Mouse (Mus musculus) hindbrain, postnatal 0 days (tissue): Measurements from ENCODE around the gene Prr19. TPM values are rescaled to one million over a fixed set of nuclear protein-coding genes. Genes with fewer than 3 reads are reported as not detected.
A peak's percentile ranks its signal among the peaks of the same experiment; 100 is the strongest.

ENCODE experiments used
- ATAC-seq: fragments of 200-750 bp; cut with Nextera tagmentation; 2 replicates; pipeline ENCODE4 v1.8.0; 2017; ENCODE audit warnings: mild to moderate bottlenecking, moderate TSS enrichment, moderate library complexity
- DNase-seq: peaks from one replicate; pipeline ENCODE4 v3.0.0-alpha.2; 2015; ENCODE audit warnings: low spot score
- H3K27ac ChIP-seq: fragments of 300-500 bp; sonication (generic); 2 replicates; pipeline ENCODE4 v1.5.1; 2014; ENCODE audit warnings: mild to moderate bottlenecking
- H3K27me3 ChIP-seq: fragments of 300-500 bp; sonication (generic); 2 replicates; pipeline ENCODE4 v1.6.1; 2014; ENCODE audit warnings: low read length, mixed read lengths; ENCODE audit not compliant: insufficient read depth
- H3K36me3 ChIP-seq: fragments of 300-500 bp; sonication (generic); 2 replicates; pipeline ENCODE4 v1.6.1; 2014; ENCODE audit warnings: low read length, mixed read lengths; ENCODE audit not compliant: insufficient read depth
- H3K4me1 ChIP-seq: fragments of 300-500 bp; sonication (generic); 2 replicates; pipeline ENCODE4 v1.6.1; 2014; ENCODE audit warnings: antibody characterized with exemption, low read length, mixed read lengths; ENCODE audit not compliant: insufficient read depth
- H3K4me2 ChIP-seq: fragments of 300-500 bp; sonication (generic); 2 replicates; pipeline ENCODE4 v1.6.1; 2014; ENCODE audit warnings: low read depth, mild to moderate bottlenecking, low read length, moderate library complexity, mixed read lengths
- H3K4me3 ChIP-seq: fragments of 300-500 bp; sonication (generic); 2 replicates; pipeline ENCODE4 v1.5.1; 2014; ENCODE audit warnings: low read length
- H3K9ac ChIP-seq: fragments of 300-500 bp; sonication (generic); replicated peaks from 2 replicates; pipeline ENCODE4 v1.6.1; 2014; ENCODE audit warnings: mild to moderate bottlenecking, low read length, moderate library complexity, mixed read lengths
- H3K9me3 ChIP-seq: fragments of 300-500 bp; sonication (generic); 2 replicates; pipeline ENCODE4 v1.6.1; 2016; ENCODE audit warnings: low read length, mixed read lengths
- CTCF ChIP-seq: IDR thresholded peaks from 2 replicates; pipeline ENCODE4 v1.5.1; 2016; ENCODE audit warnings: antibody characterized with exemption, control low read depth, low read depth
- WGBS: fragments of 180-500 bp; shearing (Covaris S2); extraction: QIAGEN DNeasy Blood & Tissue Kit; methylation state at CpG from one replicate; pipeline ENCODE4 v1.1.7; 2014; 5-methylcytosine and 5-hydroxymethylcytosine counted together
- polyA plus RNA-seq: library from polyadenylated mRNA; unstranded; fragments of >200 nt; fragmentation: Nextera tagmentation; extraction: Ambion mirVana; gene quantifications from 2 replicates; pipeline ENCODE4 v1.2.1, GENCODE M21; 2015
- total RNA-seq: library from RNA; depleted of rRNA; stranded (reverse); fragments of >200 nt; gene quantifications from 2 replicates; pipeline ENCODE4 v1.2.3, GENCODE M21; 2014

The Prr19 gene
- total and polyA plus RNA-seq, 2 experiments from 2014 or later, result 1.4 to 3.6 TPM

DNA sequence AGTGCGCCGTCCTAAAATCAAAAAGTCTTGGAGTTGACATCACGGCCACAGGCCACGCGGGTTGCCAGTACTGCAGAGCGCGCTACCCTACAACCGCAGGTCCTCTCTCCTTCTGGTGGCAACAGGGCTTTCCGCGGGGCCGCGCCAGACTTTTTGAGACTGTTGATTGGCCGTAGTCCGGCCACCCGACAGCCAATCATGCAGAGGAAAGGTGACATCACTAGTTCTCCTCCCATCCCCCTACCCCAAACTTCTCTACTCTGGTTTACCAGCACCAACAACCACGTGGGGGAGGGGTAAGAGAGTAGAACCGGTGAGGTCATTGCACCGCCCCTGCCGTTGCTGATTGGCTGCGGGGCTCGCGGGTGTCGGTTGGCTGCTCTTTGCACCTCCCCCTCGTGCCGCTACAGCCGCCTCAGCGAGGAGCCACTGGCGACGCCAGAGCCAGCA is 33.9 kb upstream of the Prr19 start, which contains the start of gene Cic:
TSS of gene Cic (plus strand) at position 404 of the 450 bp plus-strand sequence.
- H3K4me1 ChIP-seq, result peaks cover 14% of the 10 kb centered on the region
- WGBS, result under 1% methylated on average over 29 of the region's 29 CpGs
- no peaks in the 10 kb centered on the region for H3K9me3 ChIP-seq
- TF ChIP-seq CTCF, result no peak; the same call in 1 of the 2 replicates
- H3K4me2 ChIP-seq, result peak within 1 kb of the TSS; percentile 91
- DNase-seq (peak; percentile 100), ATAC-seq (peak; percentile 89)
- peaks cover 13% of the 10 kb centered on the region; the same call in 1 of the 2 replicates for H3K36me3 ChIP-seq
- H3K9ac ChIP-seq, result peak within 1 kb of the TSS; percentile 81
- peak within 1 kb of the TSS; percentile 78 for H3K4me3 ChIP-seq
- H3K27me3 ChIP-seq, result no peaks in the 10 kb centered on the region
- H3K27ac ChIP-seq, result peak within 1 kb of the TSS; percentile 97

GRCm38 (mm10) chr7:25267751-25268463 is 33.3 kb upstream of the Prr19 start:
- ATAC-seq (peak; percentile 97), DNase-seq (peak; percentile 100)
- Histone ChIP-seq H3K27ac (peak overlapping the region; percentile 97), H3K4me3 (peak overlapping the region; percentile 78), H3K4me1 (peaks cover 14% of the 10 kb centered on the region), H3K9me3 (no peaks in the 10 kb centered on the region), H3K36me3 (peaks cover 18% of the 10 kb centered on the region; the same call in 1 of the 2 replicates), H3K27me3 (no peaks in the 10 kb centered on the region), H3K4me2 (peak overlapping the region; percentile 91), H3K9ac (peak overlapping the region; percentile 81)
- WGBS, result under 1% methylated on average over 33 of the region's 33 CpGs
- TF ChIP-seq CTCF, result no peak

DNA sequence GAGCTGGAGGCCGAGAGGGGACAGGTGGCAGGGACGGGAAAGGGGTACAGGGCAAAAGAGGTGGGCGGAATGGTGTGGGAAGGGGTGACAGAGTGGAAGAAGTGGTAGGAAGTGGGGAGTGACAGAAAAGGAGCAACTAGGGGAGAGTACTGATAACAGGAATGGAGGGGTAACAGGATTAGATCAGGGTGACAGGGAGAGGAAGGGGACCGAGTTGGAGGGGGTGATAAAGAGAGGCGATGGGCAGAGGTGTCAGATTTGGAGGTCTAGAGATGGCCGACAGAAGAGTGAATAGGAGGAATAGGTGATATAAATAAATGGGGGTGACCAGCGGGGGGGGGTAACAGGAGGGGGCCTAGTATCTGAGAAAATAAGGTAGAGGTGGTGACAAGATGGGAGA is 32.6 kb upstream of the Prr19 start:
- peaks cover 21% of the 10 kb centered on the region; the same call in 1 of the 2 replicates for H3K36me3 ChIP-seq
- peak overlapping the region; percentile 91 for H3K27ac ChIP-seq
- H3K27me3 ChIP-seq, result no peaks in the 10 kb centered on the region
- ATAC-seq, result no peak
- H3K9ac ChIP-seq, result peak overlapping the region; percentile 81
- no peak for TF ChIP-seq CTCF
- no peak for DNase-seq
- H3K9me3 ChIP-seq, result no peaks in the 10 kb centered on the region
- H3K4me2 ChIP-seq, result peak overlapping the region; percentile 91
- peak overlapping the region; percentile 78 for H3K4me3 ChIP-seq
- H3K4me1 ChIP-seq, result peaks cover 14% of the 10 kb centered on the region
- WGBS, result 6% methylated on average over 7 of the region's 7 CpGs

- DNase-seq (no peak), ATAC-seq (no peak)
- Histone ChIP-seq H3K4me1 (peaks cover 14% of the 10 kb centered on the region), H3K27me3 (no peaks in the 10 kb centered on the region), H3K4me2 (peak overlapping the region; percentile 91), H3K9ac (peak overlapping the region; percentile 81), H3K36me3 (peaks cover 21% of the 10 kb centered on the region; the same call in 1 of the 2 replicates), H3K4me3 (peak overlapping the region; percentile 78), H3K9me3 (no peaks in the 10 kb centered on the region), H3K27ac (peak overlapping the region; percentile 91; the same call in 1 of the 2 replicates)
- 36% methylated on average over 4 of the region's 4 CpGs for WGBS
- TF ChIP-seq CTCF, result no peak
Observed at GRCm38 (mm10) chr7:25269029-25269428, 32.2 kb upstream of the Prr19 start.

DNA sequence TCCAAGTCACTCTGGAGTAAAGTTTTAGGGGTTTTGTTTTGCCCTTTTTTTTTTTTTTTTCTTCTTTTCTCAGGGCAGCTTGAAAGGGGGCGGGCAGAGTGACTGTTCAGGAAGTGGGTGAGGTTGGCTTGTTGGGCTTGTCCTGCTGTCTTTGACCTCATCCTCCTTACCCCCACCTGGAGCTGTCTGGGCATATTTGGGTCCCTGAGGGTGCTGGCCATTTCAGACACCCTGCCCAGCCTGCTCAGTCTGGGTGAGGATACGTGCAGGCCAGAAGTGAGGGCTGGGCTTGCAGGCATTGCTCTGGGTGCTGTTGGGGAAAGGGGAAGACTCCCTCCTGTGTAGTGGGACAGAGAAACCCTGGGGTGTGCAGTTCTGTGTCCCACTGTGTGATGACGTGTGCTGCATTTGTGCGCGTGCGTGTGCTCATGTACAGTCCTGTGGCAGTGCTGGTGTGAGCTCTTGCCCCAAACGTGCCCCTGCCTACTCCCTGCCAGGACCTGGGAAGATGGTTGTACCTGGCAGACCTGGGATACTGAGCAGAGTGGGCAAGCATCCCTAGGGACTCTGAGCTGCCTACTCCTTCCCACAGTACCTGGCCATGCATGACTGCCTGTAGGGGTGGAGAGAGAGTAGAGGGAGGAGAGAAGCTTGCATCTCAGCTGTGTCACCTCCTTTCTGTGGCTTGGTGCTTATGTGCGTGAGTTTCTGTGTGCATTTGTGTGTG is 31.5 kb upstream of the Prr19 start:
- H3K4me3 ChIP-seq, result peak overlapping the region; percentile 78

More for the DNA sequence above, 31.5 kb upstream of the Prr19 start:
- Histone ChIP-seq H3K27ac (peak overlapping the region; percentile 91; the same call in 1 of the 2 replicates), H3K9me3 (no peaks in the 10 kb centered on the region), H3K4me1 (peaks cover 14% of the 10 kb centered on the region), H3K27me3 (no peaks in the 10 kb centered on the region), H3K4me2 (peak overlapping the region; percentile 91), H3K9ac (peak overlapping the region; percentile 81; the same call in 1 of the 2 replicates), H3K36me3 (peaks cover 21% of the 10 kb centered on the region; the same call in 1 of the 2 replicates)
- DNase-seq, result no peak
- WGBS, result 79% methylated on average over 8 of the region's 8 CpGs
- ATAC-seq, result no peak
- no peak for TF ChIP-seq CTCF
